Mouse (Mus musculus): Measurements from ENCODE around the gene Fam102b. TPM values are rescaled to one million over a fixed set of nuclear protein-coding genes. Genes with fewer than 3 reads are reported as not detected.

The Fam102b gene
- polyA plus RNA-seq, 1 experiment: 3.0 TPM

GRCm38 (mm10) chr3:109029661-109030060, 2.3 kb upstream of the Fam102b start:
- no peaks in the 10 kb centered on the region; the same call in 1 of the 2 replicates for H3K27me3 ChIP-seq (ENCODE audit: control insufficient read depth, insufficient read depth, low read length)
- H3K4me1 ChIP-seq (ENCODE audit: control insufficient read depth, insufficient read depth, insufficient read length, low read length): peaks cover 9% of the 10 kb centered on the region; the same call in 1 of the 2 replicates
- H3K27ac ChIP-seq (ENCODE audit: insufficient read depth, low read depth, low read length): no peak overlapping the region
- H3K4me3 ChIP-seq (ENCODE audit: low read depth, low read length): no peak overlapping the region
- no peaks in the 10 kb centered on the region for H3K36me3 ChIP-seq (ENCODE audit: control insufficient read depth, insufficient read depth, low read length)
- TF ChIP-seq POLR2A (IDR thresholded peaks at IDR 0.05; ENCODE audit: low read depth, low read length) (no peak), CTCF (IDR thresholded peaks at IDR 0.05; ENCODE audit: extremely low read depth, insufficient read length, insufficient replicate concordance, low read depth, low read length) (no peak)
- 84% methylated on average over 5 of the region's 5 CpGs for WGBS

- peaks cover 9% of the 10 kb centered on the region; the same call in 1 of the 2 replicates for H3K4me1 ChIP-seq (ENCODE audit: control insufficient read depth, insufficient read depth, insufficient read length, low read length)
- no peaks in the 10 kb centered on the region for H3K36me3 ChIP-seq (ENCODE audit: control insufficient read depth, insufficient read depth, low read length)
- peak overlapping the region; percentile 38 for H3K27ac ChIP-seq (ENCODE audit: insufficient read depth, low read depth, low read length)
- peak overlapping the region; percentile 79 for H3K4me3 ChIP-seq (ENCODE audit: low read depth, low read length)
- 1% methylated on average over 51 of the region's 51 CpGs for WGBS
- no peaks in the 10 kb centered on the region; the same call in 1 of the 2 replicates for H3K27me3 ChIP-seq (ENCODE audit: control insufficient read depth, insufficient read depth, low read length)
- TF ChIP-seq CTCF (IDR thresholded peaks at IDR 0.05; ENCODE audit: extremely low read depth, insufficient read length, insufficient replicate concordance, low read depth, low read length) (no peak), POLR2A (IDR thresholded peaks at IDR 0.05; ENCODE audit: low read depth, low read length) (no peak)
Observed at GRCm38 (mm10) chr3:109026991-109027470, 376 bp downstream of the Fam102b start.

DNA sequence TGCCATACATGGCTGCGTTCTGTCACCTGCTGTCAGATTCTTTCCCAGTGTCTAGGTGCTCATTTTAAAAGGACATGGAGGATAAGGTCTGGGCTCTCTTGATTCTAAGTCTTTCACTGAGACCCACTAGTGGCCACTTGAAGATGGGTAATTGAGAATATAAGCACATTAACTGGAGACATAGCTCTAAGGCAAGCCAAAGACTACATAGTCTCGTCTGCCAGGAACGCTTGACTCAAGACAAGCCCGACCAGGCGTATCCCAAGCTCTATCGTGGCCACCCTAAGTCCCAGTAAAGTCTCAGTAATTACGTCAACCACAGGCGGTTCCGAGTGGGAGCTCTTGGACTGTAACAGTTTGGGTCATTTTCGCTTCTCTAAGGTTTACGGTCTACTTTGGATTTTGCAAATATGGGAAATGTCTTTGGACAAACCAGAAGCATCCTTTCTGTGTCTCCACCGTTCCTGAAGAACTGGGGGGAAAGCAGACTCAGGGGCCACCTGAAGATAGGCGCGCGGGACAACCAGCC, 881 bp downstream of the Fam102b start:
- 5% methylated on average over 15 of the region's 15 CpGs for whole genome bisulfite sequencing
- no peak for TF ChIP-seq CTCF (IDR thresholded peaks at IDR 0.05; ENCODE audit: extremely low read depth, insufficient read length, insufficient replicate concordance, low read depth, low read length)
- no peak for TF ChIP-seq POLR2A (IDR thresholded peaks at IDR 0.05; ENCODE audit: low read depth, low read length)
- H3K27ac ChIP-seq (ENCODE audit: insufficient read depth, low read depth, low read length): peak overlapping the region; percentile 38

DNA sequence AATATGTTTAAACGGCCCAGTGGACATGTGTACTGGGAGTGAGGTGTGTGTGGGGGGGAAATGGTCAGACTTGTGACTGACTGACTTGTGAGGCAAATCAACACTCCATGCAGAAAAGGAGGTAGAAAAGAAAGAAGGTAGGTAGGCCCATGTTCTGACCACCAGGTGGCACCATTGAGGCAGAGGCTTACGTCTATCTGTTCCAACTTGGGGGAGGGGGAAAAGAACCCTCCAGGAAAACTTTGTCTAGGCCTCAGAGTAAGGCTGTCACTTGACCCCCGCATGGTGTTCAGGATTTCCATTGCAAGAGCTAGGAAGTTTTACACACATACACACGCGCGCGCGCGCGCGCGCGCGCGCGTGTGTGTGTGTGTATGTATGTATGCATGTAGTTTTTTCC, 1.8 kb downstream of the Fam102b start:
- WGBS: 14% methylated on average over 16 of the region's 16 CpGs
- H3K4me1 ChIP-seq (ENCODE audit: control insufficient read depth, insufficient read depth, insufficient read length, low read length): peaks cover 4% of the 10 kb centered on the region; the same call in 1 of the 2 replicates
- H3K4me3 ChIP-seq (ENCODE audit: low read depth, low read length): peak overlapping the region; percentile 57
- no peaks in the 10 kb centered on the region for H3K36me3 ChIP-seq (ENCODE audit: control insufficient read depth, insufficient read depth, low read length)
- H3K27me3 ChIP-seq (ENCODE audit: control insufficient read depth, insufficient read depth, low read length): no peaks in the 10 kb centered on the region; the same call in 1 of the 2 replicates
- TF ChIP-seq POLR2A (IDR thresholded peaks at IDR 0.05; ENCODE audit: low read depth, low read length): no peak
- peak; percentile 93; the same call in 1 of the 2 replicates for TF ChIP-seq CTCF (IDR thresholded peaks at IDR 0.05; ENCODE audit: extremely low read depth, insufficient read length, insufficient replicate concordance, low read depth, low read length)
- no peak overlapping the region for H3K27ac ChIP-seq (ENCODE audit: insufficient read depth, low read depth, low read length)

More for the DNA sequence above, 881 bp downstream of the Fam102b start:
- H3K27me3 ChIP-seq (ENCODE audit: control insufficient read depth, insufficient read depth, low read length): no peaks in the 10 kb centered on the region; the same call in 1 of the 2 replicates
- peak overlapping the region; percentile 79 for H3K4me3 ChIP-seq (ENCODE audit: low read depth, low read length)
- H3K36me3 ChIP-seq (ENCODE audit: control insufficient read depth, insufficient read depth, low read length): no peaks in the 10 kb centered on the region
- peaks cover 9% of the 10 kb centered on the region; the same call in 1 of the 2 replicates for H3K4me1 ChIP-seq (ENCODE audit: control insufficient read depth, insufficient read depth, insufficient read length, low read length)

DNA sequence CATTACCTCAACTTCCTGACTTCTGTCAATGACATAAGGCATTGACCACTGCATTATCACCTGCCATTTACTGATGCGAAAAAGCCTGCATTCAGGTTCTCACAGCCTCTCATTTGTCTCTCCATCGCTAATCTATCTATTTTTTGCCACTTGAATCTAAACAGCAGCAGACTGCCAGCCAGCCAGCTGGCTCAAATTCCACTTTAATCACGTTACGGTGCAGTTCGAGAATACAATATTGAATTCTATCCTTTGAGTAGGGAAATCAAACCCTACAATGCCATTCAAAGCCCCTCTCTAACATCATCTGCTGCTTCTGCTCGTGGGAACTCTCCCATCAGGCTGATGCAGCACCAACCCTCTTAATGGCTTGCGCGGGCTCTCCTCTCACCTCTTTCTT, 4.3 kb downstream of the Fam102b start:
- H3K4me1 ChIP-seq (ENCODE audit: control insufficient read depth, insufficient read depth, insufficient read length, low read length): peaks cover 4% of the 10 kb centered on the region; the same call in 1 of the 2 replicates
- no peak overlapping the region for H3K4me3 ChIP-seq (ENCODE audit: low read depth, low read length)
- 80% methylated on average over 8 of the region's 8 CpGs for WGBS
- TF ChIP-seq CTCF (IDR thresholded peaks at IDR 0.05; ENCODE audit: extremely low read depth, insufficient read length, insufficient replicate concordance, low read depth, low read length) (no peak), POLR2A (IDR thresholded peaks at IDR 0.05; ENCODE audit: low read depth, low read length) (no peak)
- H3K27me3 ChIP-seq (ENCODE audit: control insufficient read depth, insufficient read depth, low read length): no peaks in the 10 kb centered on the region; the same call in 1 of the 2 replicates
- no peak overlapping the region; the same call in 1 of the 2 replicates for H3K27ac ChIP-seq (ENCODE audit: insufficient read depth, low read depth, low read length)
- no peaks in the 10 kb centered on the region for H3K36me3 ChIP-seq (ENCODE audit: control insufficient read depth, insufficient read depth, low read length)

- TF ChIP-seq POLR2A (IDR thresholded peaks at IDR 0.05; ENCODE audit: low read depth, low read length) (no peak), CTCF (IDR thresholded peaks at IDR 0.05; ENCODE audit: extremely low read depth, insufficient read length, insufficient replicate concordance, low read depth, low read length) (no peak)
- H3K4me1 ChIP-seq (ENCODE audit: control insufficient read depth, insufficient read depth, insufficient read length, low read length): peaks cover 4% of the 10 kb centered on the region; the same call in 1 of the 2 replicates
- no peaks in the 10 kb centered on the region for H3K36me3 ChIP-seq (ENCODE audit: control insufficient read depth, insufficient read depth, low read length)
- no peak overlapping the region for H3K4me3 ChIP-seq (ENCODE audit: low read depth, low read length)
- 60% methylated on average over 6 of the region's 6 CpGs for WGBS
- no peaks in the 10 kb centered on the region; the same call in 1 of the 2 replicates for H3K27me3 ChIP-seq (ENCODE audit: control insufficient read depth, insufficient read depth, low read length)
- H3K27ac ChIP-seq (ENCODE audit: insufficient read depth, low read depth, low read length): no peak overlapping the region
Observed at GRCm38 (mm10) chr3:109021720-109022516, 5.5 kb downstream of the Fam102b start.

DNA sequence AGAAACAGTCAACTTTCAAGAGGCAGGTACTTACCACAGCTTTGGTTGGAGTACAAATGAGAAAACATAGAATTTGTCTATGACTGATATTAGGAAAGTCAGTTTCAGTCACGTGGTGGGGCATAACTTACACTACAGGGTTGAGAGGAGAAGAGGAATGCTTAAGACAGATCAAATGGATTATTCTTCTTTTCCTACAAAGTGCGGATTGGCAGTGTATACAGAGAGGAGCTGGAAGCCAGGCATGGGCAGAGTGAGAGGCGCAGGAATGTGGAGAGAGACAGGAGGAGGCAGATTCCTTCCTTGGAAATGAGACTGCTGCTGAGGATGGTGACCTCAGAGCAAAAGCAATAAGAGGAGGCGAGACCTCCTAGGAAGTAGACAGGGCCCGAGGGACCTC, 9.1 kb downstream of the Fam102b start:
- peaks cover 3% of the 10 kb centered on the region; the same call in 1 of the 2 replicates for H3K4me1 ChIP-seq (ENCODE audit: control insufficient read depth, insufficient read depth, insufficient read length, low read length)
- H3K27me3 ChIP-seq (ENCODE audit: control insufficient read depth, insufficient read depth, low read length): no peaks in the 10 kb centered on the region
- 81% methylated on average over 5 of the region's 5 CpGs for WGBS

More for the DNA sequence above, 9.1 kb downstream of the Fam102b start:
- Histone ChIP-seq H3K27ac (ENCODE audit: insufficient read depth, low read depth, low read length) (no peak overlapping the region), H3K4me3 (ENCODE audit: low read depth, low read length) (no peak overlapping the region), H3K36me3 (ENCODE audit: control insufficient read depth, insufficient read depth, low read length) (no peaks in the 10 kb centered on the region)
- TF ChIP-seq POLR2A (IDR thresholded peaks at IDR 0.05; ENCODE audit: low read depth, low read length): no peak
- TF ChIP-seq CTCF (IDR thresholded peaks at IDR 0.05; ENCODE audit: extremely low read depth, insufficient read length, insufficient replicate concordance, low read depth, low read length): 0 out of 2 replicates have a peak, but pooled peaks have one; percentile 2

All from small intestine, adult 2 months (tissue).